8 mouse cellular contexts compared by ENCODE assay signal in genomic region chr1:185285171-185285570, GRCm38 (mm10). TPM values are rescaled to one million over a fixed set of nuclear protein-coding genes. Genes with fewer than 3 reads are reported as not detected.
DNase-seq lines count a peak whose midpoint lies in the region.

No protein-coding gene starts in this region.

- intact Hi-C loops in heart, postnatal 25 days (cut with DNase I), result no loop called here

- peak; percentile 93 for DNase-seq in heart, adult 11 months
- DNase-seq in heart, postnatal 25 days (ENCODE audit: low spot score), result no peak
- peak; percentile 64 for DNase-seq in right cerebral cortex, postnatal 4 days
- DNase-seq in right cerebral cortex, postnatal 36 days (ENCODE audit: low spot score in 2 of 2), result no peak
- DNase-seq in heart, adult 9 months (ENCODE audit: low spot score in 2 of 2), result peak; percentile 27 to 33
- peak; percentile 75 for DNase-seq in lung, postnatal 10 days
- DNase-seq in thymus, postnatal 36 days, result no peak
- DNase-seq in urinary bladder, postnatal 4 days (ENCODE audit: low spot score in 2 of 2), result no peak

RNA-seq across cellular contexts. Expression of gene Iars2, which starts 44.0 kb away (rescaled TPM):
- total RNA-seq in heart, postnatal 25 days (2021), result 10 to 100 TPM; 70.8 to 73.1 TPM

RNA-seq across cellular contexts. Expression of gene Bpnt1, which starts 46.8 kb away (rescaled TPM):
- 10 to 100 TPM; 25.5 to 32.6 TPM for total RNA-seq in heart, postnatal 25 days (2021)

Comparison
In these comparisons a context has a peak if more than half of its experiments do, and no peak if none do; other contexts are left out.
1. DNase-seq: peak in heart, adult 11 months (single experiment), right cerebral cortex, postnatal 4 days (single experiment), heart, adult 9 months (2 of 2) and lung, postnatal 10 days (single experiment); none in heart, postnatal 25 days (single experiment), right cerebral cortex, postnatal 36 days (0 of 2), thymus, postnatal 36 days (0 of 2) and urinary bladder, postnatal 4 days (0 of 2).